Mouse (Mus musculus) heart, adult 8-10 months (tissue): Measurements from ENCODE around the gene Rere. TPM values are rescaled to one million over a fixed set of nuclear protein-coding genes. Genes with fewer than 3 reads are reported as not detected.

ENCODE experiments used
- DNase-seq: peaks from one replicate; pipeline ENCODE4 v3.0.0; 2022; ENCODE audit warnings: low spot score
- total RNA-seq, 4 experiments: library from RNA; stranded (reverse); gene quantifications; 2 replicates each; pipeline ENCODE4 v1.2.4; 2022

Rere gene
- total RNA-seq, 4 experiments from 2014 or later = 34.8 to 57.6 (median 51.3) TPM

DNA sequence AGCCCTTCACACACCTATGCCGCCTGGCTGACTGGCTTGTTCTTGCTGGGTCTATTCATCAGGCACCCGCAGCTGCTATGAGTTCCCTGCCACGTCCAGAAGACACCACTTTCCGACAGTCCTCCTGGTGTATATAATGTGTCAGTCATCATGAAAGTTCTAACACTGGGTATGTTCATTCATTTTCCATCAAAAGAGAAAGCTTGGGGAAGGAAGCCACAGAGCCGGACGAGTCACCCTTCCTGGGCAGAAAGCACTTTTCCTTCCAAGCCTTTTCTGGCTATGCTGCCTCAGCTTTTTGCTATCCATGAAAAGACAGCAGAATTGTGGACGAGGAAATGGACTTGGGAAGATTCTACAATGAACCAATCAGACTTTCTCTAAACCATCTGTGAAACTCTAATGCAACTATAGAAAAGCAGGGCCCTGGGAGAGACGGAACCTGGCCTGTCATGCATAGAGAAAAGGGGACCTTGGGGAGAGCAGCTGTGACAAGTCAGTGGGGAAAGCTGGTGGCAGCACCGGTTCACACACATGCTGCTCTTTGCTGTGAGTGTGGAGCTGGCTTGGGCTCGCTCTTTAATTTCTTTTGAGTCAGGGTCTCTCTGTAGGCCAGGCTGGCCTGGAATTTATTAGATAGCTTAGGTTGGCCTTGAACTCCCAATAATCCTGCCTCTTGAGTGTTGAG lies 139.3 kb downstream of the Rere start:
- DNase-seq = no peak

DNA sequence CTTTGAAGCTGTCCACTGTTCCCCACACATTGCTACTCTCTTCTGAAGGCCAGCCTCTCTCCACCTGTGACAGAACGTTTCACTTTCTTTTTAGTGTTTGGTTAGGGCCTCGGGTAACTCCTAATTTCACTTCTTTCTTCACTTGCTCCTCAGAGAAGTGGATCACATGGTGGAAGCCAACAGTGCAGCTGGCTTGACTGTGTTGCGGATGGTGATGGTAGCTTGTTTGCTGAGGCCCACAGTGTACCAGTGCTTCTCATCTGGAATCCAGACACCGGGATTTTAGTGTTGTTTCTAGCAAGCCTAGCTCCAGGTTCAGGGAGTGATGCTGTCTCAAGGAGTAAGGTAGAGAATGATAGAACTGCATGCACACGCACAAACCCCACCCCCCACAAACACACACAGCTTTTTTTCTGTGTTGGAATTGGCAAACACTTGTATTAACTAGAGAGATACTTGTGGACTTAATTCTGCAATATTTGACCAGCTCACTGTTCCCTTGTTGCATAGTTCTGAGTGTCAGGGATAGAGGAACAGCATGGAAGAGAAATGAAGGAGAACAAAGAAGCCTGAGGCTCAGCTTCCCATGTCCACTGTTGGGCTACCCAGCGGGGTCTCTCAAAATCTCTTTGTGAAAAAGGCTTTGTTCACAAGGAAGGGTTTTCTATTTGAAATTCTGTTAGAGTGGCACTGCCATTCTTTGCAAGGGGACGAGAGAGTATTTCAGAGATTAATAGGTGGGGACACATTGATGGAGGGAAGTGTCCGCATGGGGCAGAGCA lies 144.8 kb downstream of the Rere start:
- DNase-seq = no peak

DNA sequence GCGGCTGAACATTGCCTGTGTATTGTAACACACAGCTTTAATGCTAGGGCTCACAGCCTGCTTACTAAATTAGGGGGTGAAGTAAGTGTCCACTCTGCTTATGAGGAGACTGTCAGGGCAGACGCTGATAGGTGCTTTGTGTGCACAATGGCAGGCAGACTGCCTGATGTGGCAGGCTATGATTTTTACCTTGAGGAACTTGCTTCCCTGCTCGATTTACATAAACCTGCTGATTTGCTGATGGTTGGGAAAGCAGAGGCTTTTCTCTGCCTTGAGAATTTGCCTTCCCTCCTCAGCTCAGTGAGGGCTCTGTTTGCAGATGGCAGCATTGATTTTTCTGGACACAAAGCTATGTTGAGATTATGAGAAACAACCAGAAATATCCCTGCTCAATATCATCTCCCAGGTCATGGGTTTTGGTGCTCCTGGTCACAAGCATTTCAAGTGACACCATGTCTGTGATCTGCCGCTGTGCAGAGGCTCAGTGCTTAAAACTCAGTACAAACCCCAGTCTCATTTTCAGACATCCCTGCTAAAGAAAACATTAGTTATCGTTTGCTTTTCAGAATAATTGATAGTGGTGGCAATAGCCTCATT lies 145.5 kb downstream of the Rere start:
- DNase-seq = no peak

GRCm38 (mm10) chr4:150428762-150429161 lies 147.3 kb downstream of the Rere start:
- no peak for DNase-seq

- no peak for DNase-seq
These were observed 152.6 kb downstream of the Rere start for GRCm38 (mm10) chr4:150433827-150434574.

GRCm38 (mm10) chr4:150435590-150435989 lies 154.1 kb downstream of the Rere start:
- no peak for DNase-seq

GRCm38 (mm10) chr4:150438621-150439020 lies 157.2 kb downstream of the Rere start:
- no peak for DNase-seq

GRCm38 (mm10) chr4:150441931-150442330 lies 160.5 kb downstream of the Rere start:
- DNase-seq = no peak

GRCm38 (mm10) chr4:150444068-150444467 lies 162.6 kb downstream of the Rere start:
- DNase-seq = no peak

DNA sequence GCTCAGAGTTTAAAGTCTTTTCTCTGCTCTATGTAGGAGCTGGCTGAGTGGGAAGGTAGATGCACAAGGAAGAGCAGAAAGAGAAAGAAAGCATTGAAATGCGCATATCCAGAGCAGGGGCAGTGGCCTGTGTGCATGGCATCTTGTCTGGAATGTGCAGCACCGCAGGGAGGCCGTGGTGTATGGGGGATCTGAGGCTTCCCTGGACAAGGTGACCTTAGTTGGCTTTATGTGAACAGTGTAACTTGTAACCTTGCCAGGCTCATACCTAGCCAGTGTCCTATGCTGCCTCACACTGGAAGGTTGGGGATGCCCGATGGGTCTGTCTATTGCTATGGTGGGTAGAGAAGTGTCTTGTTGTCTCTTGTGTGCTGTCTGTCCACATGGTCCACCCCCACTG lies 165.2 kb downstream of the Rere start:
- no peak for DNase-seq

DNA sequence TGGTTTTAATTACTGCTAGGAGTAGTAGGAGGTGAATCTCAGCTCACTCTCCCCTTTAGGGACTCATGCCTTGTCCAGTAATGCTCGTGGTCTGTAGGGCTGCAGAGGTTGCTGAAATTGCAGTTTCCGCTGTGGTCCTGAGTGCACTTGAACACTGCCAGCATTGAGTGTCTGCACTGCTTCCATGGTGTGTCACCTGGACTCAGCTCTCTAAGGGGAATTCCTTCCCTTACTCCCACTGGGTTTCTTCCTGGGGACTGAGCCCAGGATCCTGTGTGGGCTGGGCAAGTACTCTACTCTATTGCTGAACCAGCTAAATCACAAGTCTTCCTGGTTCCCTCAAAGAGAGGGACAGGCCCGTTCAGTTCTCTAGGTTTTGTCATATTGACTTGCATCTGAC lies 166.1 kb downstream of the Rere start:
- no peak for DNase-seq

- DNase-seq = no peak
These were observed 167.0 kb downstream of the Rere start for GRCm38 (mm10) chr4:150448433-150448832.

DNA sequence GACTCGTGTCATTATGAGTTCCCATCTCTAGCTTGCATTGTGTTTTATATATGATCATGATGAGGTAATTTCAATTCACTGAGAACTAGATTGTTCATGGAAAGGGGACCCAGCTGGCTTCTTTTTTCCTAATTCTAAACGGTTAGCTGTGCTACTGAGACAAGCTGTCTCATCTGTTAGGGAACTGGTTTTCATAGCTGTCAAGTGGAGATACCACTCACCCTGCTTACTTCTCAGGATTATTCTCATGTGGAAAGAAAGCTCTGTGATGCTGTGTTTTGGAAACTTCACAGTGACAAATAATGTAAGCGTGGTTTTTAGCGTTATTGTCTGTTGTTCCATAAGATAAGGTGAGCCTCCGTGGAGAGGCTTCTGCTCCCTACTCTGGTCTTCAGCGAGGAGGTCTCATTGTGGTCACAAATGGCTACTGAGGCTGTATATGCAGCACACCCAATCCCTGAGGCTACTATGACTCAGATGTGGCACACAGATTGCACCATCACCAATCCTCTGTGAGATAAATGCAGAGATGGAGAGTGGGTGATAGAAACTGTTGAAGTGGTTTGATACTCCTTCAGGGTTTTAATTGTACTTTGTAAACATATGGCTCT lies 168.7 kb downstream of the Rere start:
- no peak for DNase-seq

DNA sequence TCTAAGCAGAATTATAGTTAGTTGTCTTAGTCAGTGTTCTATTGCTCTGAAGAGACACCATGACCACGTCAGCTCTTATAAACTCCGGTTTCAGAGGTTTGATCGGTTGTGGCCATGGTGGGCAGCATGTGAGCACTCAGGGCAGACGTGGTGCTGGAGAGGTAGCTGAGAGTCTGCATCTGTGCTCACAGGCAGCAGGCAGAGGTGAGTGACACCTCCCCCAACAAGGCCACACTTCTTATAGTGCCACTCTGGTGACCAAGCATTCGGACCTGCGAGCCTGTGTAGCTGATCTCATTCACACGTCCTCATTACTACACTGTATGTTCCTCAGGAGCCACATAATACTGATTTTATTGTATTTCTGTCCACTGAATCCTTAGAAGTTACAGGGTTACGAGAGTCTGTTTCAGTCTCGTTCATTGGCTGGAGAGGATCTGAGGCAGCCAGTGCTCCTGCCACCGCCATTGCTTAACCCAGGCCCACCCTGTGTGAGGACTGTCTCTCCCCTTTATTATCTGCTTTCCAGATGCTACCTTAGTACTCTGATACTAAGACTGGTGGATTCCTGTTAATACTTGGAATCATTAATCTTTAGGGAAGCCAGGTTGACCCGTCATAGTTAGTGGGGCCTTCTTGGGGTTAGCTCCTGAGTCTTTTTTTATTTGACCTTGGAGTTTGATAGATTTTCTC lies 170.9 kb downstream of the Rere start:
- no peak for DNase-seq

- DNase-seq = no peak
These were observed 173.3 kb downstream of the Rere start for GRCm38 (mm10) chr4:150454571-150455306.

- no peak for DNase-seq
These were observed 174.3 kb downstream of the Rere start for GRCm38 (mm10) chr4:150455750-150456149.

DNA sequence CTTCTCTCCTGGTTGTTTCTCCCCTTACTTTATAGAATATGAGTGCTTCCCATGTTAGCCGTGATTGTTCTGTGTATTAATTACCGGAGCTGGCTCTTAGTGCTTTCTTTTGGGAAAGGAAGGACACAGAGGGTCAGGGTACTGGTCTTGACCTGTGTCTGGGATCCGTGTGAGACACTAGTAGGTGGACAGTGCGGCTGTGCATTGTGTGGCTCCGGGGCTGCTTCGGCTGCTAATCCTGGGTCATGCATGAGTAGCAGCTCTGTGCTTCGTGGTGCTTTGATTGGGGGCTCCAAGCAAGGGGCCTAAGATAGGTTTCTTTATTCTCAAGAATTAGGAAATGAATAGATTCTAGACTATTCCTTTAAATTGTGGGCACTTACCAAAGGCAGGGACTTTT lies 175.0 kb downstream of the Rere start:
- DNase-seq = no peak

GRCm38 (mm10) chr4:150456886-150457285 lies 175.4 kb downstream of the Rere start:
- DNase-seq = no peak

DNA sequence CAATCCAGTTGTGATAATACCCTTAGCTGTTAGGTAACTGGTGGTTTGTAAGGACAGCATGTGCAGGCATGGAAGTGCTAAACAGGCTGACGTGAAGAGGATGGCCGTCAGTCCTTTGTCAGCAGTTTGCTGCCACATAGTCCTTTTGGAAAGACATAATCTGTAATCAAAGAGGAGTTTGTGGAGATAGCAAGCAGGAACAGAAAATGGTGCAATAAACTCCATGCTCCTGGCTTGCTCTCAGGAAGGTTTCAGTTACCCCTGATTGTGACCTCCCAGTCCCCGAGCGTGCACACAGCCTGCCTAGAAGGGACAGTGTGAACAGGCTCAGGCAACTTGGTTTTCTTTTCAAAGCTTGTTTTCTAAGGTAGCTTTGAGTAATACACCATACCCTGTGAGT lies 175.9 kb downstream of the Rere start:
- DNase-seq = no peak

DNA sequence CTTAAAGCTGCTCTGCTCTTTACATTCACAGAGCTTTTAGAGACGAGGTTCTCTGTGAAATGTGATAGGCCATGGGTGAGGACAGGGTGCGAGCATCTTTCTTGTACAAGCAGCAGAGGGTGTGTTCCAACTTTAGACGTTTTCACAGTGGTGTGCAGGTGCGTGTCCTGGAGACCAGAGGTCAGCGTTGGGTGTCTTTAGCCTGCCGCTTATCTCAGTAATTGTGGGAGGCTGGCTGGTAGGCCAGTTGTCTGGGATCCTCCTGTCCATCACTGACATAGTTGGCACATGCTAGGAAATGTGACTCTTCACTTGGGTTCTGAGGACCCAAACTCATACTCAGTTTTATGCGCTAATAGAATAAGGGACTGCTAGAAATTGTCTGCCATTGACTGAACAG lies 176.3 kb downstream of the Rere start:
- no peak for DNase-seq
